In genomic region chr2:4510208-4511079, GRCm38 (mm10) we compare ENCODE assay signal across 12 mouse cellular contexts.
A peak's percentile ranks its signal among the peaks of the same experiment; 100 is the strongest.
DNase-seq lines count a peak whose midpoint lies in the region; ATAC-seq and TF ChIP-seq lines count a peak whose summit lies in the region.
"Had no signal": no experiment of that assay in that cellular context is flagged by ENCODE, and none has a peak within 500 bp of the region (broad histone marks: within the 10 kb centered on the region; RNA-seq: fewer than 3 reads in every experiment).

No protein-coding gene starts in this region.

- no peak for ATAC-seq in midbrain, postnatal 0 days (ENCODE audit: low FRiP score)
- ATAC-seq in midbrain, embryonic 15.5 days (replicated peaks): no peak
- peak; percentile 51 for ATAC-seq in stomach, postnatal 0 days (ENCODE audit: low FRiP score, low TSS enrichment)
- ATAC-seq: CD4-positive, CD25-positive, alpha-beta regulatory T cell, adult 4 months; inflammation-experienced regulatory T-cells, adult 6 months had no signal

- H3K9ac ChIP-seq in midbrain, postnatal 0 days (replicated peaks; ENCODE audit: low read length, poor library complexity, severe bottlenecking): no peak overlapping the region
- no peak overlapping the region for H3K9ac ChIP-seq in midbrain, embryonic 15.5 days
- H3K9ac ChIP-seq in stomach, postnatal 0 days (ENCODE audit: low read length): no peak overlapping the region
- H3K9ac ChIP-seq: midbrain, embryonic 12.5 days had no signal

- no peaks in the 10 kb centered on the region for H3K4me1 ChIP-seq in midbrain, postnatal 0 days (ENCODE audit: insufficient read depth, low read length)
- peaks cover 20% of the 10 kb centered on the region for H3K4me1 ChIP-seq in midbrain, embryonic 15.5 days
- H3K4me1 ChIP-seq in stomach, postnatal 0 days (replicated peaks; ENCODE audit: control insufficient read depth, insufficient read depth): no peaks in the 10 kb centered on the region; the same call in 1 of the 2 replicates

- H3K4me3 ChIP-seq in midbrain, postnatal 0 days (ENCODE audit: low read depth, low read length): no peak overlapping the region
- H3K4me3 ChIP-seq in midbrain, embryonic 15.5 days: no peak overlapping the region
- H3K4me3 ChIP-seq in stomach, postnatal 0 days (ENCODE audit: low read depth, low read length): no peak overlapping the region
- H3K4me3 ChIP-seq: midbrain, embryonic 12.5 days had no signal

- DNase-seq in heart, adult 11 months: peak; percentile 76
- DNase-seq in heart, postnatal 36 days: no peak
- no peak for DNase-seq in midbrain, postnatal 0 days (ENCODE audit: low spot score)
- peak; percentile 78 for DNase-seq in kidney, postnatal 25 days
- no peak for DNase-seq in stomach, postnatal 0 days (ENCODE audit: low spot score)
- no peak for DNase-seq in left cerebral cortex, adult 11 months (ENCODE audit: low spot score)
- no peak for DNase-seq in B cell, adult 2 months
- DNase-seq: cerebellum, adult 9-11 months had no signal

- no peak overlapping the region for H3K4me2 ChIP-seq in midbrain, postnatal 0 days (ENCODE audit: low read depth, low read length, poor library complexity, severe bottlenecking)
- H3K4me2 ChIP-seq in midbrain, embryonic 15.5 days: no peak overlapping the region
- no peak overlapping the region for H3K4me2 ChIP-seq in stomach, postnatal 0 days (replicated peaks; ENCODE audit: low read depth)
- H3K4me2 ChIP-seq: midbrain, embryonic 12.5 days had no signal

- intact Hi-C loops in heart, postnatal 36 days (cut with DNase I): no loop called here

- no peaks in the 10 kb centered on the region for H3K9me3 ChIP-seq in midbrain, postnatal 0 days (ENCODE audit: low read length)
- no peaks in the 10 kb centered on the region for H3K9me3 ChIP-seq in midbrain, embryonic 15.5 days
- no peaks in the 10 kb centered on the region for H3K9me3 ChIP-seq in stomach, postnatal 0 days (ENCODE audit: control insufficient read depth, low read length)
- H3K9me3 ChIP-seq: midbrain, embryonic 12.5 days had no signal

- TF ChIP-seq EP300 in stomach, postnatal 0 days (optimal IDR thresholded peaks at IDR 0.05): no peak

- H3K27ac ChIP-seq in midbrain, postnatal 0 days (ENCODE audit: low read depth, low read length): 0 out of 2 replicates have a peak overlapping the region, but pooled peaks have one; percentile 26
- no peak overlapping the region for H3K27ac ChIP-seq in midbrain, embryonic 15.5 days
- H3K27ac ChIP-seq in stomach, postnatal 0 days (replicated peaks): 0 out of 2 replicates have a peak overlapping the region, but pooled peaks have one; percentile 1
- H3K27ac ChIP-seq: midbrain, embryonic 12.5 days had no signal

- whole genome bisulfite sequencing in midbrain, postnatal 0 days: 70% methylated on average over 11 of the region's 11 CpGs
- WGBS in midbrain, embryonic 15.5 days: 71% methylated on average over 11 of the region's 11 CpGs
- WGBS in stomach, postnatal 0 days: 47% methylated on average over 11 of the region's 11 CpGs

- no peak for TF ChIP-seq CTCF in midbrain, postnatal 0 days (IDR thresholded peaks at IDR 0.05)
- TF ChIP-seq CTCF in stomach, postnatal 0 days (IDR thresholded peaks at IDR 0.05; ENCODE audit: low read depth): 0 out of 2 replicates have a peak, but pooled peaks have one; percentile 6

- H3K36me3 ChIP-seq in midbrain, postnatal 0 days (ENCODE audit: insufficient read depth, low read length): peaks cover 11% of the 10 kb centered on the region
- no peaks in the 10 kb centered on the region; the same call in 1 of the 2 replicates for H3K36me3 ChIP-seq in midbrain, embryonic 15.5 days (replicated peaks)
- no peaks in the 10 kb centered on the region for H3K36me3 ChIP-seq in stomach, postnatal 0 days (ENCODE audit: control insufficient read depth, insufficient read depth, low read length)

- no peaks in the 10 kb centered on the region for H3K27me3 ChIP-seq in midbrain, postnatal 0 days (ENCODE audit: insufficient read depth, low read length)
- no peaks in the 10 kb centered on the region for H3K27me3 ChIP-seq in midbrain, embryonic 15.5 days (replicated peaks)
- H3K27me3 ChIP-seq in stomach, postnatal 0 days (ENCODE audit: control insufficient read depth, insufficient read depth, low read length): no peaks in the 10 kb centered on the region
- H3K27me3 ChIP-seq: midbrain, embryonic 12.5 days had no signal

Comparison
In these comparisons a context has a peak if more than half of its experiments do, and no peak if none do; other contexts are left out.
1. DNase-seq: peak in heart, adult 11 months (single experiment) and kidney, postnatal 25 days (2 of 2); none in heart, postnatal 36 days (0 of 2), midbrain, postnatal 0 days (single experiment), stomach, postnatal 0 days (single experiment), left cerebral cortex, adult 11 months (single experiment) and B cell, adult 2 months (0 of 2).